Mouse (Mus musculus) left cerebral cortex, adult 6 months (tissue): ENCODE measurements around the gene Hnrnpll. TPM values are rescaled to one million over a fixed set of nuclear protein-coding genes. Genes with fewer than 3 reads are reported as not detected.

Source experiments
- long read RNA-seq, 2 experiments: library from polyadenylated mRNA; unstranded; transcript quantifications; one replicate each; pipeline ENCODE4 v2.0.0; 2019 to 2020
- polyA plus RNA-seq: library from polyadenylated mRNA; unstranded; fragments of <200 nt; fragmentation: Nextera tagmentation; gene quantifications from 2 replicates; pipeline ENCODE4 v1.2.3, GENCODE M21; 2021

The Hnrnpll gene
- polyA plus RNA-seq: 11.9 and 27.5 TPM in 2 replicates
- long read RNA-seq, experiment 1, full-length matches to known transcripts: 66 of 86 reads
- long read RNA-seq, experiment 1, partial matches to known transcripts: 13 of 86 reads
- long read RNA-seq, experiment 1, other reads (novel, unspliced or antisense): 7 of 86 reads
- long read RNA-seq, experiment 2, transcript Hnrnpll-205 (13 exons, 3,009 nt): major isoform, 10 of 18 reads
- long read RNA-seq, experiment 2, partial matches to known transcripts: 5 of 18 reads
- long read RNA-seq, experiment 2, other reads (novel, unspliced or antisense): 3 of 18 reads

DNA sequence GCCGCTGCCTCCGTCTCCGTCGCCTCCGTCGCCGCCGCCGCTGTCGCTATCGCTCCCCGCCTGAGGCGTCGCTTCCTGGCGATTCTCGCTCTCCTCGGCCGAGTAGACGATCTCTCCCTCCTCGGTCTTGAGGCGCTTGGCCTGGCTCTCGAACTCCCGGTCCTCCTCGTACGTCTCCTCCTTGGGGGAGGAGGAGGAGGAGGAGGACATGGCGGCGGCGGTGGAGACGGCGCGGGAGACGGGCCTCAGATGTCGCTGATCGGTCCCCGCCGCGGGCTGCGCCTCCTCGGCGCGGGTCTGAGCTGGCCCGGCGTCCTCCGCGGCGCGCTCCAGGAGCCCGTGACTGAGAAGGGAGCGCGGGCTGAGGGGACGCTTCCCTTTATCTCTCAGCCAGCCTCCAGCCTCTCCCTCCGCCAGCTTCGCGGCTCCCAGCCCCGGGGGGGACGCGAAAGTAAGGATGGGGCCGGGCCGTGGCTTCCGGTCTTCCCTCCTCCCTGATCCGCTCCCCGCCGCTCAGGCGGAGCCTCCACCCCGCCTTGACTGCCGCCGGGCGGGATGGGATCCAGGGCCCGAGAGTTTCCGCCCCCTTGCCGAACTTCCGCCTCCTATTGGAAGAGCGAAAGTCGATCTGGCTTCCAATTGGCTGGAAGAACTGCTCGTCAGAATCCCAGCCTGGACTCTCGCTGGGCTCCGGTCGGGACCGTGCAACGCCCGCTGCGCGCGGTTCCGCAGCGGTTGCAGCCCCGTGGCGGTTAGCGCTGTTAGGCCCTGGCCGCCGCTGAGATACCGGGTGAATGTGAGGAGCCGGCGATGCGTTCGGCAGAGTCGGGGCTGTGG, at the start of gene Hnrnpll:
TSS of gene Hnrnpll (minus strand) at position 552 of the 837 bp plus-strand sequence.

Other genes with a start within 250 kb of the Hnrnpll start
- 15.1 and 19.9 TPM in 2 replicates for gene Atl2, start 166.2 kb downstream of the Hnrnpll start, polyA plus RNA-seq
- 1.2 and 1.6 TPM in 2 replicates for gene Galm, start 65.1 kb upstream of the Hnrnpll start, polyA plus RNA-seq
- gene Srsf7, start 145.0 kb upstream of the Hnrnpll start, polyA plus RNA-seq: 21.6 and 30.9 TPM in 2 replicates
- 0.10 and 0.18 TPM in 2 replicates for gene Ttc39d, start 145.1 kb upstream of the Hnrnpll start, polyA plus RNA-seq
- 10.7 and 13.6 TPM in 2 replicates for gene Gemin6, start 162.1 kb upstream of the Hnrnpll start, polyA plus RNA-seq
- 48.7 and 53.2 TPM in 2 replicates for gene Morn2, start 227.9 kb upstream of the Hnrnpll start, polyA plus RNA-seq
- 5.3 and 7.8 TPM in 2 replicates for gene Dhx57, start 228.1 kb upstream of the Hnrnpll start, polyA plus RNA-seq
- gene Arhgef33, start 245.1 kb upstream of the Hnrnpll start, polyA plus RNA-seq: 0.61 and 2.7 TPM in 2 replicates